Mouse (Mus musculus): ENCODE data around the gene Zfp60.

GRCm38 (mm10) chr7:27732508-27732907, 1.3 kb downstream of the Zfp60 start:
- no peak for TF ChIP-seq CTCF (IDR thresholded peaks at IDR 0.05; ENCODE audit: borderline replicate concordance, insufficient read depth, low read depth, low read length)
- TF ChIP-seq POLR2A (IDR thresholded peaks at IDR 0.05; ENCODE audit: borderline replicate concordance, insufficient read depth, low read length), result no peak

All from cerebellum, adult 2 months (tissue).